Mouse (Mus musculus) heart, adult 2 months (tissue): ENCODE measurements around the gene Mrpl24. TPM values are rescaled to one million over a fixed set of nuclear protein-coding genes. Genes with fewer than 3 reads are reported as not detected.
A peak's percentile ranks its signal among the peaks of the same experiment; 100 is the strongest.

Experiments used
- DNase-seq, 2 experiments: peaks; one replicate each; pipeline ENCODE4 v3.0.0; 2021
- H3K27ac ChIP-seq: fragments of 200-600 bp; 2 replicates; pipeline ENCODE4 v1.8.1; 2022
- H3K27me3 ChIP-seq: fragments of 200-500 bp; 2 replicates; pipeline ENCODE4 v1.6.1; 2012; ENCODE audit warnings: mild to moderate bottlenecking, low read length, inconsistent platforms, mixed read lengths; ENCODE audit not compliant: control insufficient read depth, insufficient read depth
- H3K36me3 ChIP-seq: fragments of 200-500 bp; 2 replicates; pipeline ENCODE4 v1.6.1; 2012; ENCODE audit warnings: low read length, inconsistent platforms; ENCODE audit not compliant: control insufficient read depth, insufficient read depth
- H3K4me1 ChIP-seq: fragments of 200-500 bp; 2 replicates; pipeline ENCODE4 v1.6.1; 2011; ENCODE audit warnings: low read length; ENCODE audit not compliant: control insufficient read depth, insufficient read depth
- H3K4me3 ChIP-seq: fragments of 200-600 bp; 2 replicates; pipeline ENCODE4 v1.8.1; 2022
- H3K79me2 ChIP-seq: fragments of 200-500 bp; replicated peaks from 2 replicates; pipeline ENCODE4 v1.6.1; 2012; ENCODE audit warnings: mild to moderate bottlenecking, inconsistent platforms, low read length, moderate library complexity, mixed read lengths; ENCODE audit not compliant: control insufficient read depth, insufficient read depth
- H3K9ac ChIP-seq: fragments of 200-500 bp; 2 replicates; pipeline ENCODE4 v1.6.1; 2012; ENCODE audit warnings: low read depth, mild to moderate bottlenecking, control low read depth, inconsistent platforms, low read length, mixed read lengths
- CTCF ChIP-seq: fragments of 200-600 bp; IDR thresholded peaks from 2 replicates; pipeline ENCODE4 v1.8.1; 2022; ENCODE audit warnings: antibody characterized with exemption, mild to moderate bottlenecking, moderate library complexity
- EP300 ChIP-seq: fragments of 200-500 bp; IDR thresholded peaks from 2 replicates; pipeline ENCODE4 v1.6.1; 2011; ENCODE audit warnings: low read depth, low read length, control low read depth; ENCODE audit not compliant: insufficient read depth
- POLR2A ChIP-seq: fragments of 200-500 bp; IDR thresholded peaks from 2 replicates; pipeline ENCODE4 v1.6.1; 2011; ENCODE audit warnings: mild to moderate bottlenecking, low read depth, low read length, control low read depth; ENCODE audit not compliant: insufficient read depth
- WGBS: fragments of 180-500 bp; shearing (Covaris S2); methylation state at CpG from one replicate; pipeline ENCODE4 v1.1.7; 2018; 5-methylcytosine and 5-hydroxymethylcytosine counted together
- intact Hi-C: fragments of 180-260 bp; cut with DNase I; formaldehyde crosslinking; loops from one replicate; pipeline ENCODE4 v1.15.1; 2025
- polyA plus RNA-seq: library from polyadenylated mRNA; depleted of rRNA; stranded (reverse); fragments of >200 nt; gene quantifications from 2 replicates; pipeline ENCODE4 v1.2.3, GENCODE M21; 2012; rRNA removed
- total RNA-seq, 2 experiments: library from RNA; stranded (reverse); gene quantifications; 2 replicates each; pipeline ENCODE4 v1.2.3; 2021

Gene Mrpl24
- total and polyA plus RNA-seq, 3 experiments: 53.3 to 71.9 (median 70.4) TPM

DNA sequence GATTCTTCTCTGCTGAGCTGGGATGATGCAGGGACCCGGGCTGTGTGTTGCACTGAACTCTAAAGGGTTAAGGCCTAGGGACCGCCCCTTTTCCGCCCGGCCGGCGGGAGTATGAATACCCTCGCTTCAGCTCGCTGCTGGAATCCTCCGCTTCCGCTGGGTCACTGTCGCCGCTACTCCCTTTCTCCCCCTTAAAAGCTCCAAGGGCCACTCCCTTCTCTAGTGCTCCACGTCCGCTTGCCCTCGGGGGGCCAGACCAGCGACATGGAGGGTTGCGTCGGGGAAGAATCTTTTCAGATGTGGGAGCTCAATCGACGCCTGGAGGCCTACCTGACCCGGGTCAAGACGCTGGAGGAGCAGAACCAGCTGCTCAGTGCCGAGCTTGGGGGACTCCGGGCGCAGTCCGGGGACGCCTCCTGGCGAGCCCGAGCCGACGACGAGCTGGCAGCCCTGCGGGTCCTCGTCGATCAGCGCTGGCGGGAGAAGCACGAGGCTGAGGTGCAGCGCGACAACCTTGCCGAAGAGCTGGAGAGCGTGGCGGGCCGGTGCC is 51.7 kb downstream of the Mrpl24 start, which contains the start of gene Nes:
Gene Nes, plus strand, starts transcription at position 140 of the 550 bp plus-strand sequence.
- H3K27ac ChIP-seq: peak within 1 kb of the TSS; percentile 83
- peak; percentile 83 to 84 for DNase-seq
- peak within 1 kb of the TSS; percentile 72 for H3K9ac ChIP-seq
- no peak for TF ChIP-seq CTCF
- peak; percentile 93 for TF ChIP-seq POLR2A
- TF ChIP-seq EP300: peak; percentile 42; the same call in 1 of the 2 replicates
- WGBS: under 1% methylated on average over 44 of the region's 44 CpGs
- no peaks in the 10 kb centered on the region for H3K79me2 ChIP-seq
- H3K36me3 ChIP-seq: no peaks in the 10 kb centered on the region
- no peaks in the 10 kb centered on the region for H3K27me3 ChIP-seq
- intact Hi-C loops: loop anchor here (1.0 to 10.0 kb wide), 3 partner anchors 16 to 206 kb away; no protein-coding TSS in a partner anchor
- H3K4me3 ChIP-seq: peak within 1 kb of the TSS; percentile 74
- peaks cover 7% of the 10 kb centered on the region for H3K4me1 ChIP-seq

DNA sequence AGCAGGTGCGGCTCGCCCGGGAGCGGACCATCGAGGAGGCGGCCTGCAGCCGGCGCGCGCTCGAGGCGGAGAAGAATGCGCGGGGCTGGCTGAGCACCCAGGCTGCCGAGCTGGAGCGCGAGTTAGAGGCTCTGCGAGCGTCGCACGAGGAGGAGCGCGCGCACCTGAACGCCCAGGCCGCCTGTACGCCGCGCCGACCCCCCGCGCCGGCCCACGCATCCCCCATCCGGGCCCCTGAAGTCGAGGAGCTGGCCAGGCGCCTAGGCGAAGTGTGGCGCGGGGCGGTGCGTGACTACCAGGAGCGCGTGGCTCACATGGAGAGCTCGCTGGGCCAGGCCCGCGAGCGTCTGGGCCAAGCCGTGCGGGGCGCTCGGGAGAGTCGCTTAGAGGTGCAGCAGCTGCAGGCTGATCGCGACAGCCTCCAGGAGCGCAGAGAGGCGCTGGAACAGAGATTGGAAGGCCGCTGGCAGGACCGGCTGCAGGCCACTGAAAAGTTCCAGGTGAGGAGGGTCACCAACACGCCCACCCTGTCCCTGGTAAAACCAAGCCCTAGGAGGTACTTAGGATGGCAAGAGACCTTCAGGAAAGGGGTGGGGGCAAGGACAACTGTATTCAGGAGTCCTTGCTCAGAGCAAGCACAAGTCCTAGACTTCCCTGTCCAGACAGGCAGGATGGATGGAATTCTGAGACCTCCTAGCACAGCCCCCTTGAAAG is 52.3 kb downstream of the Mrpl24 start:
- H3K9ac ChIP-seq: peak overlapping the region; percentile 72
- no peaks in the 10 kb centered on the region for H3K36me3 ChIP-seq
- 1% methylated on average over 60 of the region's 60 CpGs for WGBS
- peak overlapping the region; percentile 83 for H3K27ac ChIP-seq
- H3K4me3 ChIP-seq: peak overlapping the region; percentile 74
- intact Hi-C loops: loop anchor here (1.0 to 10.0 kb wide), 2 partner anchors 10 to 207 kb away; no protein-coding TSS in a partner anchor
- TF ChIP-seq CTCF: no peak
- no peak for TF ChIP-seq POLR2A
- TF ChIP-seq EP300: no peak
- no peaks in the 10 kb centered on the region for H3K79me2 ChIP-seq
- DNase-seq: peak in 1 of 2 experiments; percentile 39
- no peaks in the 10 kb centered on the region for H3K27me3 ChIP-seq
- H3K4me1 ChIP-seq: peaks cover 7% of the 10 kb centered on the region

DNA sequence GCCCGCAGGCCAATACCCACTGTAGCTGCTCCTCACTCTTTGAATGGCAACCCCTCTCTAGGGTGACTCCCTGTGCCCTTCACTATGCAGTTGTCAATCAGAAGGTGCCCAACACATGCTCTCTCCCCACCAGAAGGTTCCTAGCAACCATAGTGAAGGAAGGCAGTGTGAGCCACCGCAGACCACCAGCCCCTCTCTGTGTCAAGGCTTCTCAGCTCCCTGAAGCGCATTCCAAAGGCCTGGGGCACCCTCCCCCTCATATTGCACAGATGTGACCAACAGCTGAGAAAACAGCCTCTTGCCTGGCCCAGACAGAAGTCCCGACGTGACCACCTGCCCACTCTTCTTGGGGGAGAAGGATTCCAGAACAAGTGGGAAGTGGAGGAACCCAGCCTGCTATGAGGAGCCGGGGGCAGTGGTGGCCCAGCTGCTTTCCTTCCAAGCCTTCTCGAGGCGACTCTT is 52.9 kb downstream of the Mrpl24 start:
- WGBS: 30% methylated on average over 8 of the region's 8 CpGs
- no peak for TF ChIP-seq CTCF
- TF ChIP-seq POLR2A: no peak
- TF ChIP-seq EP300: no peak
- peak in 1 of 2 experiments; percentile 29 for DNase-seq
- H3K79me2 ChIP-seq: no peaks in the 10 kb centered on the region
- H3K27ac ChIP-seq: peak overlapping the region; percentile 83
- H3K27me3 ChIP-seq: no peaks in the 10 kb centered on the region
- H3K4me1 ChIP-seq: peaks cover 7% of the 10 kb centered on the region
- no peaks in the 10 kb centered on the region for H3K36me3 ChIP-seq
- H3K4me3 ChIP-seq: peak overlapping the region; percentile 74
- intact Hi-C loops: loop anchor here (1.0 to 10.0 kb wide), 2 partner anchors 9 to 207 kb away; no protein-coding TSS in a partner anchor
- H3K9ac ChIP-seq: peak overlapping the region; percentile 72

DNA sequence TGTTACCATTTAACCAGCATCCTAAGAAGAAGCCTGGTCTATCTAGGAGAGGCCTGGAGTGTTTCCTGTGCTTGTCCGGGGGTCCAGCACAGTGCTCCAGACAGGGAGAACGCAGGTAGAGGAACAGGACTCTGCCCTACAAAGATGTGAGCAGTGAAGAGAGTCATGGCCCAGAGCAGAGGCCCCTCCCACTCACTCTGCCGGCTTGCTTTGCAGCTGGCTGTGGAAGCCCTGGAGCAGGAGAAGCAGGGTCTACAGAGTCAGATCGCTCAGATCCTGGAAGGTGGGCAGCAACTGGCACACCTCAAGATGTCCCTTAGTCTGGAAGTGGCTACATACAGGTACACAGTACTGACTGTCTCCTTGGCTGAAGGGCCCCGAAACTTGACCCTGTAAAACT is 53.5 kb downstream of the Mrpl24 start:
- H3K79me2 ChIP-seq: no peaks in the 10 kb centered on the region
- peak in 1 of 2 experiments; percentile 37 for DNase-seq
- peak overlapping the region; percentile 72 for H3K9ac ChIP-seq
- WGBS: 38% methylated on average over 5 of the region's 5 CpGs
- TF ChIP-seq POLR2A: no peak
- TF ChIP-seq EP300: no peak
- TF ChIP-seq CTCF: no peak
- peaks cover 7% of the 10 kb centered on the region for H3K4me1 ChIP-seq
- intact Hi-C loops: loop anchor here (1.0 to 10.0 kb wide), 2 partner anchors 9 to 208 kb away; no protein-coding TSS in a partner anchor
- H3K27me3 ChIP-seq: no peaks in the 10 kb centered on the region
- H3K36me3 ChIP-seq: no peaks in the 10 kb centered on the region
- H3K27ac ChIP-seq: peak overlapping the region; percentile 83
- peak overlapping the region; percentile 74 for H3K4me3 ChIP-seq

Other genes with a start within 250 kb of the Mrpl24 start
- under 1 TPM; 0.36 to 0.47 TPM for gene Lrrc71, start 170.9 kb upstream of the Mrpl24 start, total RNA-seq
- gene Lrrc71, start 170.9 kb upstream of the Mrpl24 start, polyA plus RNA-seq: 0.26 and 1.1 TPM in 2 replicates
- gene Ntrk1, start 124.3 kb upstream of the Mrpl24 start, total RNA-seq: under 1 TPM; 0.14 to 0.16 TPM
- gene Ntrk1, start 124.3 kb upstream of the Mrpl24 start, polyA plus RNA-seq: 0.38 and 0.57 TPM in 2 replicates
- under 1 TPM in 1 of 2 experiments, not detected in 1; 0.05 TPM for gene Insrr, start 122.6 kb upstream of the Mrpl24 start, total RNA-seq
- 0.04 TPM in 1 of 2 replicates, not detected in the other for gene Insrr, start 122.6 kb upstream of the Mrpl24 start, polyA plus RNA-seq
- 10 to 100 TPM; 17.1 to 18.7 TPM for gene Pear1, start 95.2 kb upstream of the Mrpl24 start, total RNA-seq
- 42.5 and 45.0 TPM in 2 replicates for gene Pear1, start 95.2 kb upstream of the Mrpl24 start, polyA plus RNA-seq
- gene Sh2d2a, start 72.8 kb upstream of the Mrpl24 start, total RNA-seq: under 1 TPM; 0.05 to 0.27 TPM
- gene Sh2d2a, start 72.8 kb upstream of the Mrpl24 start, polyA plus RNA-seq: 0.41 and 0.70 TPM in 2 replicates
- 10 to 100 TPM; 46.7 to 50.7 TPM for gene Prcc, start 33.9 kb upstream of the Mrpl24 start, total RNA-seq
- gene Prcc, start 33.9 kb upstream of the Mrpl24 start, polyA plus RNA-seq: 27.6 and 35.9 TPM in 2 replicates
- 100 to 1,000 TPM; 106 to 125 TPM for gene Hdgf, start 13.2 kb upstream of the Mrpl24 start, total RNA-seq
- 61.6 and 99.5 TPM in 2 replicates for gene Hdgf, start 13.2 kb upstream of the Mrpl24 start, polyA plus RNA-seq
- 10 to 100 TPM; 10.6 to 10.9 TPM for gene Isg20l2, start 10.8 kb downstream of the Mrpl24 start, total RNA-seq
- gene Isg20l2, start 10.8 kb downstream of the Mrpl24 start, polyA plus RNA-seq: 6.2 and 10.8 TPM in 2 replicates
- 1 to 10 TPM; 4.7 to 5.5 TPM for gene Rrnad1, start 11.2 kb downstream of the Mrpl24 start, total RNA-seq
- 17.2 and 18.7 TPM in 2 replicates for gene Rrnad1, start 11.2 kb downstream of the Mrpl24 start, polyA plus RNA-seq
- gene Crabp2, start 29.2 kb downstream of the Mrpl24 start, total RNA-seq: under 1 TPM in 1 of 2 experiments, not detected in 1; 0.25 TPM
- not detected in 2 replicates for gene Crabp2, start 29.2 kb downstream of the Mrpl24 start, polyA plus RNA-seq
- gene Nes, start 51.6 kb downstream of the Mrpl24 start, total RNA-seq: 10 to 100 TPM; 14.7 to 22.8 TPM
- gene Nes, start 51.6 kb downstream of the Mrpl24 start, polyA plus RNA-seq: 6.2 and 10.0 TPM in 2 replicates
- gene Bcan, start 80.7 kb downstream of the Mrpl24 start, total RNA-seq: under 1 TPM in 1 of 2 experiments, not detected in 1; 0.09 TPM
- gene Bcan, start 80.7 kb downstream of the Mrpl24 start, polyA plus RNA-seq: 0.32 and 0.55 TPM in 2 replicates
- gene Hapln2, start 108.1 kb downstream of the Mrpl24 start, total RNA-seq: not detected
- gene Hapln2, start 108.1 kb downstream of the Mrpl24 start, polyA plus RNA-seq: not detected in 2 replicates
- gene Gpatch4, start 123.6 kb downstream of the Mrpl24 start, total RNA-seq: 1 to 10 TPM; 9.5 to 9.9 TPM
- gene Gpatch4, start 123.6 kb downstream of the Mrpl24 start, polyA plus RNA-seq: 4.3 and 8.5 TPM in 2 replicates
- 10 to 100 TPM; 70.6 to 81.9 TPM for gene Naxe, start 139.0 kb downstream of the Mrpl24 start, total RNA-seq
- 86.6 and 96.7 TPM in 2 replicates for gene Naxe, start 139.0 kb downstream of the Mrpl24 start, polyA plus RNA-seq
- not detected for gene Ttc24, start 158.8 kb downstream of the Mrpl24 start, total RNA-seq
- gene Ttc24, start 158.8 kb downstream of the Mrpl24 start, polyA plus RNA-seq: 0.29 TPM in 1 of 2 replicates, not detected in the other
- under 1 TPM; 0.21 to 0.45 TPM for gene Iqgap3, start 162.5 kb downstream of the Mrpl24 start, total RNA-seq
- gene Iqgap3, start 162.5 kb downstream of the Mrpl24 start, polyA plus RNA-seq: 0.64 and 1.1 TPM in 2 replicates
- gene Mef2d, start 222.9 kb downstream of the Mrpl24 start, total RNA-seq: 100 to 1,000 TPM; 118 to 129 TPM
- gene Mef2d, start 222.9 kb downstream of the Mrpl24 start, polyA plus RNA-seq: 119 and 122 TPM in 2 replicates